Mouse (Mus musculus) ZHBTc4 (cell line): ENCODE results near the gene Mrps24.

Experiments used
- DNase-seq: peaks from one replicate; pipeline ENCODE4 v3.0.0-alpha.2; 2011; ENCODE audit warnings: low read depth, low spot score

Gene Mrps24

DNA sequence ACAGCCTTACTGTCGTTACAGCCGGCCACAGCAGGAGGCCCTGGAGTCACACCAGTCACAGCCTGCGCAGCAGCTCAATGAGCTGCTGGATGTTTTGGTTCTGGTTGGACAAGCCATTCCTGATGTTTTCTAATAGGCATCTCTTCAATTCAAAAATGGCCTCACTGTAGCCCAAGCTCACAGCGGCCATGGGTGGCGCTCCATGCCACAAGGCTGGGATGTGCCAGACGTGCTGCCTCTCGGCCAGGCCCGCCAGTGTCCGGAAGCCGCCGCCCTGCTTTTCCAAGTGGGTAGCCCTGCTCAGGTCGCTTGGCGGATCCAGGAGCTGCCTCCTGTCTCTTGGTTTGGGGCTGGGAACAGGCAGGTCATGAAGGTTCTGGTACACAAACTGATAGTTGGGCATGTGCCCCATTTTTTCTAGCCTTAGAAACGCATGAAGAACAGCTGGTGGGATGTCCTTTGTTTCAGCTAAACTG is at the start of gene Mrps24:
Gene Mrps24, minus strand, starts transcription at position 51 of the 476 bp plus-strand sequence.
- DNase-seq, result no peak

DNA sequence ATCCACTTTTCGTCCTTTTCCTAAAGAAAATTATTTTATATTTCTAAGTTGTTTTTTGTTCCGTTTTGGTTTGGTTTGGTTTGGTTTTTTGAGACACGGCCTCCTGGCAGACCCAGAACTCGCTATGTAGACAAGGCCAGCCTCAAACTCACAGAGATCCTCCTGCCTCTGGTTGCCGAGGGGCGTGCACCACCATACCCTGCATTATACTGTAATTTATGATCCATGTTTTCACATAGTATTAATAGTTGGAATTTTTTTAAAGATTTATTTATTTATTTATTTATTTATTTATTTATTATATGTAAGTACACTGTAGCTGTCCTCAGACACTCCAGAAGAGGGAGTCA is 47.1 kb upstream of the Mrps24 start:
- no peak for DNase-seq

DNA sequence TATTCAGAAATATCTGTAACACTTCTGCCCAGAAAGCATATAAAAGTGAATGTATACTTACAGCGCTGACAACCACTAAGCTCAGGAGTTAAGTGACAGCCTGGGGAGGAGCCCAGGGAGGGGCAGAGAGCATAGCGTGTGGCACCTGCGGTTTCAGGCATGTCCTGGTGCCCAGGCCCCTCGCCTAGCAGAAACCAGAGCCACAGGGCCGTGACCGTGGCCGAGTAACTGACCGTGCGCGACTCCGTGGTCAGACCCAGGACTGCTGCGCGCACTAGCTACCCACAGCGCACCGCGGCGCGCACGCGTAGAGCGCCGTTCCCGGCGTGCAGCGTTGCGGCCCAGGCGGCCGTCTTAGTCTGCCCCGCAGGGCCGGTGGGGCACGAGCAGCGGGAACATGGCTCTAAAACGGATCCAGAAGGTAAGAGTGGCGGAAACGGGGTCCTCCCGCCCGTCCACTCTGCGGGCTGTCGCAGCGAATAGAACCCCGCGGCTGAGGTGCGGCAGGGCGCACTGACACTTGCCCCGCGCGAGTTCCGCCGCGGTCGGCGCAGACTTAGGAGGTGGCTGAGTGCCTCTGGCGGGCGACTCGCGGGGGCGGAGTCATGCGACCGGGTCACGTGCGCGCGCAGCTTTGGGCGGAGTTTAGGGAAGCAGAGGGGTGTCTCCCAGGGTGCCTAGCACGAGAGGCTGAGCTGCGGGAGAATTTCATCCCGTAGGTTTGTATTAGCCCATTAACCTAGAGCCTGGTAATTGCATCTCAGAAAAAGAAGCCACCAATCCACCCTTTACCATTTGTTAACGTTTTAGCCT is 46.5 kb upstream of the Mrps24 start, which contains the start of gene Urgcp:
Gene Urgcp, minus strand, starts transcription at position 557 of the 813 bp plus-strand sequence.
- DNase-seq, result peak; percentile 98

DNA sequence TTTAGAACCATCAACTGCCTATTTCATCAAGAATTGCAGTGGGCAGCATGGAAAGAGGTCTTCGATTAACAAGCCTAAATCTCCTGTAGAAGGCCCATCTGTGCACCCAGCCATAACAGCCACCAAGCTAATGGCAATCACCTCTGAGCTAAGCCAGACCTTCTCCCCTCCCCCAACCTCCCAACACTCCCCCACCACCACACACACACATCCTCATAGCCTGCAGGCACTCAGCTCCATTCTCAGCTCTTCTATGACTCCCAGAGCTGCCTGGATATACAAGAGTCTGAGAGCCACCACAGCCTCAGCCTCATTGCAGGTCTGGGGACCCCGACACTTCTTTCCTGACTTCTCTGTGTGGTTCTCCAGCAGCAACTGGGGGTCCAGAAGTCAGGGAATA is 38.3 kb upstream of the Mrps24 start:
- peak; percentile 40 for DNase-seq

DNA sequence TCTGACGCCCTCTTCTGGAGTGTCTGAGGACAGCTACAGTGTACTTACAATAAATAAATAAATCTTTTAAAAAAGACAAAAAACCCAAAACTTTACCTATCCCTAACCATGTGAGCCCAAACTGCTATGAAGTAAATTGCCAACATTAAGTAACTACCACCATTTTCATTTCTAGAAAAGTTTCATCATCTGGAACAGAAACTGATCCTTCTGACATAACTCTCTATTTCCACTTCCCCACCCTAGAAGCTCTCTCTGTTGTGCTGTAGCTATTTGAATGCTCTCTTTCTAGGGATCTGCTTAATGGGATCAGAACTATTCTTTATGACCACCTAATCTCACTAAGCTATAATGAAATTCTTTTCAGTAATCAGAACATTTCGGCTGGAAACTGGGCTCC is 29.5 kb upstream of the Mrps24 start:
- no peak for DNase-seq

DNA sequence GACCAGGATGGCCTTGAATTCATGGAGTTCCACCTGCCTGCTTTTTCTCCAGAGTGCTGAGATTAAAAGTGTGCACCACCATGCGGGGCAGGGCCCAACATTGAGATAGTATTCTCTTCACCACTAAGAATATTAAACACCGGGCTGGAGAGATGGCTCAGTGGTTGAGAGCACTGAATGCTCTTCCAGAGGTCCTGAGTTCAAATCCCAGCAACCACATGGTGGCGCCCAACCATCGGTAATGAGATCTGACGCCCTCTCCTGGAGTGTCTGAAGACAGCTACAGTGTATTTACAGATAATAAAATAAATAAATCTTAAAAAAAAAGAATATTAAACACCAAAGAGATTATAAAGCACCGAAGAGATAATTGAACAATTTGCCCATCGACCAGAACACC is 26.6 kb upstream of the Mrps24 start:
- DNase-seq, result no peak

DNA sequence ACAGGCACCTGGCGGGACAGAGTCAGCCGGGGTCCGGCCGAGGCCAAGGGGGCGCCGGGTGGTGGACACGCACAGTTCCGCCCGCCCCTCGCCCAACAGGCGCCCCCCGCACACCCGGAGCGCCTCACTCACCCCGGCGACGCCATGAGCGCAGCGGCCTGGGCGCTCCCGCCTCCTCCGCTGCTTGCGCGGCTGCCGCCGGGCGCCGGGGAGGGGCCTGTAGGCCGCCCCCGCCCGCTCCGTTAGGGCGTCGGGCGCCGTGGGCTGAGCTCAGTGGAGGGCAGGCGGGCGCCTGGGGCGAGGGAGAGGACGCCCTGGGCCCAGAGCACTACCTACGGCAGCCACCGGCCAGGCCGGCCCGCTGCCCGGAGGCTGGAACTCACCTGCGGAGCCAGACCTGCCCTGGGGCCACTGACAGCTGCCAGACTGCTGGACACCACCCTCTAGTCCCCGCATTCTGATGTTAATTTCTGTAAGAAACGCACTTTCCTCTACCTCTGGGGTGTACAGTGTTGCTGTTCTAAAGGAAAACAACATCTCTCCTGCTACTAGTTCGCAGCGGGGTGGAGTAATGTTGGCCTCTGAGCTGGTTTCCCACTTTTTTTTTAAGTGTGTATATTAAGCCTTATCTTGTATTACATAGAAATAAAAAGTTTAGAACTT is 25.6 kb upstream of the Mrps24 start:
- peak; percentile 88 for DNase-seq

DNA sequence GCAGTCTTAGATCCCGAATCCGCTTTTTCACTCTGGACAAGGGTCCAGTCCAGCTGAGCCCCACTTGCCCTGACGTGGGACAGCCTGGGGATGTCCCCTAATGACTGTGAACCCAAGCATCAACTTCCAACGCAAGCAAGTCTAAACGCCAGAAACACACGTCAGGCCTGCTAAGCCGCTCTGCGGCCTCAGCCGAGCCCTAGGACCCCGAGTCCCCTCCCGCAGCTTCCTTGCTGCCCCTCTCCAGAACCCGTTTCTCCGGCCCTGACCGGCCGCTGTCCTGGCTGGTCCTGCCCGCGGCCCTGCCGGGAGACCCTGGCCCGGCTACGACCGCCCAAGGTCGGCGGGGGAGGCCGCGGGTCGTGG is 25.1 kb upstream of the Mrps24 start:
- DNase-seq, result peak; percentile 29

DNA sequence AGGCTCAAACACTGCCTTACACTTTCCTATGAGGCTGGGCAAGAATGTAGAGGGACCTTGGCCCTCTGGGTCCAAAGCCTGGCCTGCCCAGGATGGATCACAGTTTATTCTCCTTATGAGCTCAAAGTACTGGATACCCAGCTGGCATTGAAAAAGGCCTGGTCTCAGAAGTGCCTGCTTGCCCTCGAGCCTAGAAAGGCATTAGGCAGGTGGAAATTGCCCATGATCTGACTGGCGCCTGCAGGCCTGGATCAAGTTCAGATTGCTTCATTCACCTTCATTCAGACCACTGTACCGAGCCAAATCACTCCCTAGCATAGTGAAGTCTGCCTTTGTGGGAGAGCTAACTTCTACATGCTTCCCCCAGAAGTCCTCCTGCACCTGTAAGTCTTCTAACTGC is 24.4 kb upstream of the Mrps24 start:
- DNase-seq, result no peak

DNA sequence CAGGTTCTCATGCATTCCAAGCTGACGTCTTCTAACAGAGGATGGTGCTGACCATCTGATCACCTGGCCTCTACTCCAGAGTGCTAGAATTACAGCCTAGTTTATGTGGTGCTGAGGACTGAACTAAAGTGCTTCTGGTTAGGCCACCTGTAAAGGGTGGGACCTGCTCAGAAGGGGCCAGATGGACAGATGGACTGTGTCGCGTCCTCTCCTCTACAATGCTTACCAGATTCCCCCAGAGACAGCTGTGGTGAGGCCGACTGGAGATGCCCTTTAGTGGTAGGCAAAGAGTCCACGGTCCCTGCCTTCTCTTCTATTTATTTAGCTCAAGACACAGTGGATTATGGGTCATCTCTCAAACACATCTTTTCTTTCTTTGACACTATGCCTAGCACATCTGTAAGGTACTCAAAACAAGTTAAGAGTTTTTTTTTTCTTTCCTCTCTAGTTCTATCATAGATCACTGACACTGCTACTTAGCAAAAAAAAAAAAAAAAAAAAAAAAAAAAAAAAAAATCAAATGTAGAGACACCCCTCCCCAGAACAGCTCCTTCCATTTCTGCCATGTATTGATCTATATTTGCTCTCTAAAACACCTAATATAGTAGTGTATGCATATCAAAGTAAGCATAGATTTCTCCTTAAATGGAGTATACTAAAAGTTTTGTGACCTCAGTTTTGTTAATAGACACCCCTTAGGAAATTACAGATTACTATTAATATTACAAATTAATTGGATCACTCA is 23.6 kb upstream of the Mrps24 start:
- DNase-seq, result no peak

DNA sequence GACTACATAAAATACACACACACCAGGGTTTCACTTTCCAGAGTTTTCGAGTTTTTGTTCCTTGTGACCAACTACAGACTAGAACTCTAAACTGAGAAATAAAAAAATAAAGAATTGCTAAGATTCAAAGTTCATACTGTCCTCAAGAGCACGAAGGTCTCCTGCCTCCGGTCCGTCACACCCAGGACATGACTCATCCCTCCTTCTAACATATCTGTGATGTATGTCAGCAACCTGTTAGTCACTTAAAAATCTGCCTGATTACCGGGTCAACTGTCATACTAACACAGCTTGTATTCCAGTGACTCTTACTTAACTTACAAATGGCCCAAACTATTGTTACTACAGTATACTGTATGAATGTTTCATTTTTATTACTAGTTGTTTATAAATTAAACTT is 21.7 kb upstream of the Mrps24 start:
- DNase-seq, result no peak

DNA sequence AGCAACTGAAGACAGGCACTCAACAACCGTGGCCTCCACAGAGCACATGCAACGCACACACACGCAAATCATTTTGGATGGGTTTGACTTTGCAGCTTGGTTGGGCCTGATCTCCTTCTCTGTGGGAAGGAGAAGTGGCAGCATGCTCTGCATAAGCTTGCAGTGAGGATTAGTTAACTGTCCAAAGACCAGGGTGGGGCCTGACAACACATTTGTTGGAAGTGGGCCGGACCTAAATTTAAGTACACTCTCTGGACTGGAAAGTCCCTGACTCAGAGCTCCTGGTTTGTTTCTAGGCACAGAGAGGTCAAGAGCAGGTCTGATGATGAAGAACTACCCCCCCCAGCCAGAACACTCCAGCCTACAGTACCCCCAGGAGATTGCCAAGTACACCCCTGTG is 18.8 kb upstream of the Mrps24 start:
- DNase-seq, result peak; percentile 32

DNA sequence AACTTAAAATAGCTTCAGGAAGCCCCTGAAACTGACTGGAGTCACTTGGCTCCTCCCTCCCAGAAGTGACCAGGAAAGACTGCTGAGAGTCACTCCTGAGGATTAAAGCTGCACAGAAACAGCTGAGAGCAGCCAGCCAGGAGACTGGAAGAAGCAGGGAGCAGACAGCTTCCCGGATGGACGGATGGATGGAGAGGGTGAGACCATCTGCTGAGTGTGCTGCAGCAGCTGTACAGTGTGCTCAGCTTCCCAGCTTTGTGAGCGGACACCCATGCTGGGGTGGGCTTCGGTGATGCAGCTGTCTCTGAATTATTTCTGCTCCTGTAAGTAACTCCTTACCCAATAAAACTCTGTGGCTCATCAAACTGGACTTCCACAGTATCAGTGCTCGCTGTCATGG is 16.9 kb upstream of the Mrps24 start:
- no peak for DNase-seq

DNA sequence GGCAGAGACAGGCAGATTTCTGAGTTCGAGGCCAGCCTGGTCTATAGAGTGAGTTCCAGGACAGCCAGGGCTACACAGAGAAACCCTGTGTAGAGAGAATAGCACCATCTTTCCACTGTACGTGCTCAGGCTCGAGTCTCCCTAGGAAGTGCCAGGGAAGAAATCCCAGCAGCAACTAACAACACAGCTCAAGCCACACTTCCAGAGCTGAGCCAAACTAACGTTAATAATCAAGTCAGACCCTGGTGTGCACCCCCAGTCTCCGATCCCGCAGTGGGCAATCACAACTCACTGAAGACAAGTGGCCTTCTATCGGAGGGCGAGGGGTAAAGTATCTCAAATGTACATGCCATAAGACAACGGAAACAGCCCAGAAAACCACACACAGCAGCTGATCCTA is 14.1 kb upstream of the Mrps24 start:
- DNase-seq, result no peak

DNA sequence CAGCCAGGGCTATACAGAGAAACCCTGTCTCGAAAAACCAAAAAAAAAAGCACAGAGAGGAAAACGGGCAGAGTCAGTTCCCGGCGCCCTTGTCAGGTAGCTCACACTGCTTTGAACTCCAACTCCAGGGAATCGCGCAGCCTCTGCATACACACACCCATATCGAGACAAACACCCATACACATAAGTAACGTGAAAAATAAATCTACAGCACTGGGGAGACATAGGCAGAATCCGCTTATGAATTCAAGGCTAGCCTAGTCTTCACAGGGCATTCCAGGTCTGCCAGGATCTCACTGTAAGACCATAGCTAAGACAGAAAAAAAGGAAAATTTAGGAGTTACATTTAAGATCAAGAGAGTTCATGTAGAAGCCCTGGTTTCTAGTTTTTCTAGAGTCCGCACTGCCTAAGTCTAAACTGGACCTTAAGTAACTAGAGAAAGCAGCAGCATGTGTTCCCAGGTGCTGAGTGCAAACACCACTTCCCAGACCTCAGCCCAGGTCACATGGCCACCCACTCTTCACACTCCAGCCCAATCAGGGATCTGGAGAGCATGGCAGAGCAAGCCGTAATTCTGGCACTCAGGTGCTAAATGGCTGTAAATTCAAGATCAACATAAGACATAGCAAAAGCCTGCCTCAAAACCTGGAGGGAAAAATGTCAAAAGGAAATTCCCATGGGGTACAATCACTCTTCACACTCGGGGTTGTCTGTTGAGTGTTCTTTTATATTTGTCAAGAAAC is 3.3 kb upstream of the Mrps24 start:
- no peak for DNase-seq

DNA sequence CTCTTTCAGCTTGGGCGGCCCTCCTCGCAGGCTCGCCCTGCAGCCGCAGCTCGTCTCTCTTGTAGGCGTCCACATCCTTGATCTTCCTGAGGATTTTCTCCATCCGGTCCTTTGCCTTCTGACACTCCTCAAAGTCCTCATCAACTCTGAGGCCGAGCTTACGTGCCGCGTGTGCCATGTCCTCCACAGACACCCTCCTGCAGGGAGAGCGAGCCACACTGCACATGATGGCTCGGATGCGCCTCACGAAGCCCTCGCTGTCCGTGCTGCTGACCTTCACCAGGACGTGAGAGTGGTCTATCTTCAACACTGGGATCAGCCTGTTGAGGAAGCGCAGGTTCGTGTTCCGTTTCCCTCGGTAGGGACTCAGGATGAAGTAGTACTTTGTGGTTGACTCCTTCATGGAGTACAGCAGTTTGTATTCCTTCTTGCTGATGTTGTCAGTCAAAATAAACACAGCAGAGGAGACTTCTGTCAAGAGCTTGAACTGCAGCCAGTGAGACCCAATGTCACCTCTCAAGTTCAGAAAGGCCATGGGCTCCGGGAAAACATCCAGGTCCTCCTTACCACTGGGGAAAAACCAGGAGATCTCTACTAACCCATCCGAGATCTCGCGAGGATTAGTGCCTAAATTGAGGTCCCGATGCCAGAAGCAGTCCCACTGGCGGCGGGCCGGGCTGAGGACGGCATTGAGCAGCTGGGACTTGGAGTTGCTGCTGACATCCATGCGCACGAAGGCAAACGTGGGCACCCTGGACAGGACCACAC is 1.6 kb upstream of the Mrps24 start:
- DNase-seq, result peak; percentile 82

DNA sequence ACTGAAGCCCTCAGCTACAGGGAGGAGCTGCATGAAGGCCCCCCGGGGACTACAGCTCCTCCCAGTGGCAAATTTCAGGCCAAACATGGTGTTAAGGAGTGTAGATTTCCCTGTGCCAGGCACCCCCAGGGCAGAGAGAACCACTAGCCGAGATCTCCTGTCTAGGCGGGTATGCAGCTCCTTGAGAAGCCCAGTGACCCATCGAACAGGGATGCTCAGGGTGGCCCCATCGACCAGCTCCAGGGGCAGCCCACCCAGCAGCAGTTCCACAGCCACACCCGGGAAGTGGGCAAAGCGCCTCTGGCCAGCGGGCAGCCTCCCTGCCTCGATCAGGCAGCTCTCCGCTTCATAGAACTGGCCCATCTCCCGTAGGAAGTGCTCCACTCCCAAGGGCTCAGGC is 766 bp upstream of the Mrps24 start:
- DNase-seq, result no peak

DNA sequence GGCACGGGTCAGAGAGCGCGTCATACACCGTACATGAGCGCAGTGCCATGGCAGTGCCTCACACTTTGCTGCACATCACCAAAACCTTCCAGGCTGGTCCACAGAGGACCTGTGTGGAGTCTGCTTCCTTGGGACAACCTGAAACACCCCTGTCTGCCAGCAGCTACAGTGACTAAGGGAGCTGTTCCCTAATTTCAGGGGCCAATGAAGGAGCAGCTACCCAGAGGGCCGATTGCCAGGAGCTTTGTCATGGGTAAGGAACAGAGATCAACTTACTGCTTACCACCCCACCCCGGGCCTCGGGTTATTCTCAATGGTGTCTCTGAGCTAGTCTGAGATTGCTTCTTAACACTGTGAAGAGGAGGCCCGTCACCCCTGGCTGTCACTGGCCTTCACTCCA is 301 bp downstream of the Mrps24 start:
- DNase-seq, result no peak

DNA sequence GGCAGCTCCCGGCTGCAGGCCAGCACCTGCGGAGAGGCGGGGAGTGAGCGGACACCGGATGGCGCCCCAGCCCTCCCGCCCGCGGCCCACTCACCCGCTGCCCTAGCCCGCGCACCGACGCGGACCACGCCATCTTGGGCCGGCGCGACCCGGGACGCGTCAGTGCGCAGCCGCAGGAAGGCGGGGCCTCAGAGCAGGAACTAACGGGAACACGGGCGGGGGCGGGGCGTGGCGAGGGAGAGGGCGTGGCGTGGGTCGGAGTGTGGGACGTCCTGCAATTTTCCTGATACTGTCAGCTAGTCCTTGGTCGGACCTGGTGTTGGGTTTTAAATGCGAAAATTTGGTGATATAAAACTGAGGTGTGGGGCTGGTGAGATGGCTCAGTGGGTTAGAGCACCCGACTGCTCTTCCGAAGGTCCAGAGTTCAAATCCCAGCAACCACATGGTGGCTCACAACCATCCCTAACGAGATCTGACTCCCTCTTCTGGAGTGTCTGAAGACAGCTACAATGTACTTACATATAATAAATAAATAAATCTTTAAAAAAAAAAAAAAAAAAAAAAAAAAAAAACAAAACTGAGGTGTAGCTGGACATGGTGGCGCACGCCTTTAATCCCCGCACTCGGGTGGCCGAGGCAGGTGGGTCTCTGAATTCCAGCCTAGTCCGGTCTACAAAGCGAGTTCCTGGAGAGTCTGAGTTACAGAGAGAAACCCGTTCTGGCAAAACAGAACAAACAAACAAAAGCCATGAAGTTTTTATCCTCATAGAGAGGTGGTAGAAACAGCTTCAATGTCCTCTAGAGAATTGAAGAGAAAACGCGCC is 7.7 kb downstream of the Mrps24 start:
- peak; percentile 96 for DNase-seq

DNA sequence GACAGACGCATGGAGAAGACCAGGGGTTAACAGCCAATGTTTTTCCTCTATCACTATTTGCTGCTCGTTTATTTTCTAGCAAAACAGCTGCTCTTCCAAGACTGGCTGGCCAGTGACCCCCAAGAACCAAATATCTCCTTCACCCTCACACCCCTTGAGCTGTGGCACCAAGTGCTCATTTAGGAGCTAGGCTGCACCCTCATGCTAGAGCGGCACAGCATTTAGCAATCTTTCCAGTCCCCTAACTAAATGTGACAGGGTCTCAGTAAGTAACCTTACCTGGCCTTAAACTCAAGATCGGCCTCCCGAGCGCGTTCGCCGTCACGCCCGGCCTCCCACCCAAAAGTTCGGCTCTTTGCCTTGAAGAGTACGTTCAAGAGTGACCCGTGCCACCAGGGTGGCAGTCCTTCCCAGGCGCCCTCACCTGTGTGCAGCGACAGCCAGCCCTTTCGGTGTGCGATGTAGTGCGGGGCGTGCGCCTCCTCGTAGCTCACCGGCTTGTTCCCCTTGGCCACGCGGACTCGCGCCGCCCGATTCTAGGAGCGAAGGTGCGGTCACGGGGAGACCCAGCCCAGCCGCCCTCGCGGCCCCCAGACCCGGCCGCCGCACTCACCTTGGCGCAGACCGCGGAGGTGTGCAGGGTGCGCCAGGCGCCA is 8.5 kb downstream of the Mrps24 start:
- peak; percentile 58 for DNase-seq
